Mouse (Mus musculus): Measurements from ENCODE around the gene Acad11. TPM values are rescaled to one million over a fixed set of nuclear protein-coding genes. Genes with fewer than 3 reads are reported as not detected.

The Acad11 gene
- 11.3 TPM for polyA plus RNA-seq (2015; fragmentation: Illumina TruSeq; extraction: RNeasy Lipid Tissue Mini Kit (QIAGEN cat#74804); ENCODE audit: insufficient read depth, low replicate concordance)

DNA sequence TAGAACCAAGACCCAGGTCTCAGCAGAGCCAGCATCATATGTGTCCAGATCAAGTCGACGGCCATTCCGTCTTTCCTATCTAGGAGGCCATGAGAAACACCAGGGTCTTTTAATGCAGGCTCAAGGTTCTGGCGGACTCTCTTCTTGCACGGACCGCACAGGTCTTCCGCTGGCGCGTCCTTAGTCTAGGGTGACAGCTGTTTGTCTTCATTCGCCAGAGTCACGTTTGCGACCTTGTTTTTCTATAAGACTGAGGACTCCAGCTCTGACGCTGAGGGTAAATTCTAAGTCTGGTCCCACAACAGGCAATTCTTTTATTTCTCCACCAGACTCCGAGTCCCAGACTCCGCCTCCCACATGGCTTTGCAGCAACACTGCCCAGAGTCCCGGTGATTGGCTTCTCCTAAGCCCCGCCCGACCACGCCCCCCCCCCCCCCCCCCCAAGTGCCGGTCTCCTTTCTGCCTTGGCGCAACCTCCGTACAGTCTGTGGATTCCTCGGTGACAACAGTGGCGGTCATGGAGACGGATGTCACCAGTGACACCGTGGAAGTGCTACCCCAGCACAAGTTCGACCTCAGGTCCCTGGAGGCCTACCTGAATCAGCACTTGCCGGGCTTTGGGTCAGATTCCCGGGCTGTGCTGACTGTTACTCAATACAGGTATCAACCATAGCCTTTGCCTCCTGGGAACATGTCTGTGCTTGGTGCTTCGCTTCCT lies at the start of gene Acad11:
TSS of gene Acad11 (plus strand) at position 134 of the 718 bp plus-strand sequence.

DNA sequence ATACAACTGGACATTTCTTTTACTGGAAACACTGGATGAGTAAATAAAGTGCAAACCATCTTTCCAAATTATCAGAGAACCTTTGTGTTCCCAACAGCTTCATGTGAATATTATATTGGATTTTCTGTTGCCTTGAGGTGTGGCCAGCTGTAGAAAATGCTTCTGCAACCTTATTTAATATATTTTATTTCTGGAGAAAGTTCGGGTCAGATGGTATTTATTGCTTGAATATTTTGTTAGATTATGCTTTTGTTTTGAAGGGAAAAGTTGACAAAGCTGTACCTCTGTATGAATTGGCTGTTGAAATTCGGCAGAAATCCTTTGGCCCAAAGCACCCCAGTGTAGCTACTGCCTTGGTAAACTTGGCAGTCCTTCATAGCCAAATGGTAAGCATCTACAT lies 22.8 kb upstream of the Acad11 start, which contains the start of gene Gm28305:
TSS of gene Gm28305 (plus strand) at position 301 of the 400 bp plus-strand sequence.

DNA sequence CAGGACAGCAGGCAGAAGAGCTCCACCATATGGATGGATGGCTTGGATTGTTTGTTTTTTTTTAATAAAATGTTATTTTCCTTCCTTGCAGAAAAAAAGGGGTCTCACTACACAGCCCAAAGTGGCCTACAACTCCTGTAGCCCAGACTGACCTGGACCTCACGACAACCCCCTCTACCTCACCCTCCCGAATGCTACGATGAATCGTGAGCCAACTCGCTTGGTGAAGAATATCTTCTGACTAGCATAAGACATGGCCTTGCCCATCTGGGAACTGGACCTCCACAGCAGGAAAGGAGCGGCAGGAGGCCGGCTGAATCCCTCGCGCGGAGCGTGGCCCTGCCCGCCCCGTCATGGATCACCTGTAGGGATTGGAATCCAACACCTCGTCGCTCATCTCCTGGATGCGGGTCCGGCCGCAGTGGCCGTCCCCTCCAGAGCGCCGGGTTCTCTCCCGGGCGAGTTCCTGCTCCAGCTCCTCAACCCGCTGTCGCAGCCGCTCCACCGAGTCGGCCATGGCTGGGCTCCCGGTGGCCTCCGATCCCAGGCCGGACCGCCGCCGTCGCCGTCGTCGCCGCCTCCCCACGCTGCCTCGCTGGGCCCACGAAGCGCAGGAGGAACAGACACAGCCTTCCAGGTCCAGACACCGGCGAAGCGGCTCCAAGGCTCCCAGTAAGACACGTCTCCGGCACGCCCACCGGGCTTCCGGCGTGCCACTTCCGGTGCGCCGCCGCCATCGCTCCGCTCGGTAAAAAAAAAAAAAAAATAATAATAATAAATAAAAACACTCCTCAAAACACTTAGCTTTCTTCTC lies 540 bp upstream of the Acad11 start, which contains the start of gene Uba5:
TSS of gene Uba5 (minus strand) at position 705 of the 814 bp plus-strand sequence.

GRCm38 (mm10) chr9:104126833-104127232 lies 63.7 kb downstream of the Acad11 start, which contains the start of gene Ackr4:
Ackr4 (minus strand) TSS chr9:104126933.

Other genes starting within 250 kb of the Acad11 start
- 3.9 TPM for gene Nphp3, start 60.8 kb upstream of the Acad11 start, polyA plus RNA-seq (2015; fragmentation: Illumina TruSeq; extraction: RNeasy Lipid Tissue Mini Kit (QIAGEN cat#74804); ENCODE audit: insufficient read depth, low replicate concordance)
- gene Gm28305, start 22.7 kb upstream of the Acad11 start, polyA plus RNA-seq (2015; fragmentation: Illumina TruSeq; extraction: RNeasy Lipid Tissue Mini Kit (QIAGEN cat#74804); ENCODE audit: insufficient read depth, low replicate concordance), result not detected
- gene Uba5, start 243 bp upstream of the Acad11 start, polyA plus RNA-seq (2015; fragmentation: Illumina TruSeq; extraction: RNeasy Lipid Tissue Mini Kit (QIAGEN cat#74804); ENCODE audit: insufficient read depth, low replicate concordance), result 60.1 TPM
- gene Ackr4, start 63.6 kb downstream of the Acad11 start, polyA plus RNA-seq (2015; fragmentation: Illumina TruSeq; extraction: RNeasy Lipid Tissue Mini Kit (QIAGEN cat#74804); ENCODE audit: insufficient read depth, low replicate concordance), result 2.1 TPM
- 43.5 TPM for gene Dnajc13, start 199.6 kb downstream of the Acad11 start, polyA plus RNA-seq (2015; fragmentation: Illumina TruSeq; extraction: RNeasy Lipid Tissue Mini Kit (QIAGEN cat#74804); ENCODE audit: insufficient read depth, low replicate concordance)